Mouse (Mus musculus): ENCODE measurements around the gene Neto2.

Neto2 gene

GRCm38 (mm10) chr8:85603203-85603895, 97.4 kb downstream of the Neto2 start:
- in situ Hi-C loops (cut with MboI, MseI) = no loop called here

- in situ Hi-C loops (cut with MboI, MseI) = no loop called here
Observed at GRCm38 (mm10) chr8:85602737-85603136, 98.0 kb downstream of the Neto2 start.

- in situ Hi-C loops (cut with MboI, MseI) = no loop called here
Observed at GRCm38 (mm10) chr8:85601741-85602140, 99.0 kb downstream of the Neto2 start.

- in situ Hi-C loops (cut with MboI, MseI) = loop anchor here (10.0 kb wide), 1 partner anchor 987 kb away; the partner anchor contains the start of gene Abcc12
Observed at GRCm38 (mm10) chr8:85597413-85598191, 103.1 kb downstream of the Neto2 start.

- in situ Hi-C loops (cut with MboI, MseI) = loop anchor here (10.0 kb wide), 1 partner anchor 989 kb away; the partner anchor contains the start of gene Abcc12
Observed at GRCm38 (mm10) chr8:85595391-85595790, 105.3 kb downstream of the Neto2 start.

GRCm38 (mm10) chr8:85594983-85595382, 105.7 kb downstream of the Neto2 start:
- in situ Hi-C loops (cut with MboI, MseI) = loop anchor here (10.0 kb wide), 1 partner anchor 990 kb away; the partner anchor contains the start of gene Abcc12

GRCm38 (mm10) chr8:85593324-85593723, 107.4 kb downstream of the Neto2 start:
- in situ Hi-C loops (cut with MboI, MseI) = loop anchor here (10.0 kb wide), 1 partner anchor 991 kb away; the partner anchor contains the start of gene Abcc12

- in situ Hi-C loops (cut with MboI, MseI) = loop anchor here (10.0 kb wide), 1 partner anchor 993 kb away; the partner anchor contains the start of gene Abcc12
Observed at GRCm38 (mm10) chr8:85591532-85591931, 109.2 kb downstream of the Neto2 start.

- in situ Hi-C loops (cut with MboI, MseI) = loop anchor here (10.0 kb wide), 1 partner anchor 995 kb away; the partner anchor contains the start of gene Abcc12
Observed at GRCm38 (mm10) chr8:85590258-85590657, 110.5 kb downstream of the Neto2 start.

- in situ Hi-C loops (cut with MboI, MseI) = no loop called here
Observed at GRCm38 (mm10) chr8:85588596-85588995, 112.1 kb downstream of the Neto2 start.

Measured in T-helper 1 cell (primary cell).